Mouse (Mus musculus) heart, adult 9 months (tissue): ENCODE data around the gene Riok2.

ENCODE experiments used
- DNase-seq, 2 experiments: peaks; one replicate each; pipeline ENCODE4 v3.0.0; 2022; ENCODE audit warnings: low spot score in 2 of 2

Gene Riok2

GRCm38 (mm10) chr17:17408137-17408536 is 34.0 kb downstream of the Riok2 start:
- no peak for DNase-seq

DNA sequence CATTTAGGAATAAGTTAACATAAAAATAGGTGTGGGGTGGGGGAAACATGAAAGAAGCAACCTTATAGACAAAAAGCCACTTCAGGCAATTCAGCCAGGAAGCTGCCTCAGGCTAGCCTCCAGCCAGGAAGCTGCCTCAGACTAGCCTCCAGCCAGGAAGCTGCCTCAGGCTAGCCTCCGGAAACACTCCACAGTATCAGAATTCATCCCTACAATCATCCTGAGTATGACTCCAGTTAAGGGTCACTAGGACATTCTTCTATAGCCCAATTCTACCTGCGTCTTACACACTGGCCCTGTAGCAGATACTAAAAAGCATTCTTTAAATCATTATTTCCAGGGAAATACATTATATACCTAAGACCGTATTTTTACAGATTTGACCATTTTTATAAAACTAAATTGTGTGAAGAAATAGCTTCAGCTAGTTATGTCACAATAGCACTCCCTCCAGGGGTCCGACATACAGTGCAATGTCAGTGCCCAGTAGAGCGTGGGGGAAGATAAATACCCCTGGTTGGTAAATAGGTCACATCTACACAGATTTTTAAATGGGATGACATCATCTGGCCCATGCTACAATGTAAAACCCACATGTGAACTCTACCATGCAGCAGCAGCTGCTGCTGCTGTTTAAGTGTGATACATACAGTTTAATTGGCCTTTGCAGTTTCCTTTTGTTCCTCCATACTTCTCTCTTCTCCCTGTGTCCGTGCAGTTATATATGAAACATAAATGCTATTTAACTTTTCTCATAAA is 34.8 kb downstream of the Riok2 start:
- DNase-seq = no peak

DNA sequence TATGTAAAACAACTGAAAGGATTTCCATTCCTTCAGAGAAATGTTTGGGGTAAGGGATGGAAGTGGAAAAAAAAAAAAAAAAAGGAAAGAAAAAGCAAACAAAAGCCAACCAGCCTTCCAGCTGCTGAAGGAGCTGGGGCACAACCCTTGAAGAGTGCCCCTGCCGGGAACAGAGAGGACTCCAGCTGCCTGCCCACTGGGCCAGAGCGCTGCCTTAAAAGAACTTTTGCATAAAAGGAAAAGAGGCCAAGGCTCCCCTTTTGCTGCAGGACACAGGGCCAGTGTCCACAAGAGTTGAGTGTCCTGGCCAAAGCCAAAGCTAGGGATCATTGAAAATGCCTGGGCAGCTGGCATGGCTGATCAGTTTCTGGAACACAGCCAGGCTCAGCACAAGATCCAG is 35.5 kb downstream of the Riok2 start:
- DNase-seq = no peak

DNA sequence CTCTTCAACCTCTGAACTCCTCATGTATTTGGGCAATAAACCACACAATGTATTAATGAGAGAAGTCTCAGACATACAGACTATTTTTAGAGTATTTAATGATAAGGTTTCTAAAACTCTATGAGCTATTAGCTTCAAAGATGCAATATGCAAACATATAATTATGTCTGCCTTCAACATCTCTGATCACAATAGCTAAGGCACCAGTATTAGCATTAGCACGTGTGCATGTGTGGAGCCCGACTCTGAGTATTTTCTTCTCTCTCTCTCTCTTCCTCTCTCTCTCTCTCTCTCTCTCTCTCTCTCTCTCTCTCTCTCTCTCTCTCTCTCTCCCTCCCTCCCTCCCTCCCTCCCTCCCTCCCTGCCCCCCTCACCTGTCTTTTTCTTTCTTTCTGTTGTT is 37.3 kb downstream of the Riok2 start:
- DNase-seq = no peak

- DNase-seq = no peak
Measured at GRCm38 (mm10) chr17:17412176-17412575, 38.1 kb downstream of the Riok2 start.

DNA sequence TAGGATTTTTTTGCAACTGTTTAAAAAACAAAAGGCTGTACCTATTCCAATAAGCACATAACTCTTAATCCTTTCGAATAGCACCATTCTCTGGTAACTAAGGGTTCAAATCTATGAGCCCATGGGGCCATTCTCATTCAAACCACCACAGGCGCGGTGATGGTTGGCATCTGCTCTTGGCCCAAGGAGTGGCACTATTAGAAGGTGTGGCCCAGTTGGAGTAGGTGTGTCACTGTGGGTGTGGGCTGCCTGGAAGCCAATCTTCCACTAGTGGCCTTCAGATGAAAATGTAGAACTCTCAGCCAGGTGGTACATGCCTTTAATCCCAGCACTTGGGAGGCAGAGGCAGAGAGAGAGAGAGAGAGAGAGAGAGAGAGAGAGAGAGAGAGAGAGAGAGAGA is 40.1 kb downstream of the Riok2 start:
- no peak for DNase-seq

- no peak for DNase-seq
Measured at GRCm38 (mm10) chr17:17424609-17425307, 50.6 kb downstream of the Riok2 start.

DNA sequence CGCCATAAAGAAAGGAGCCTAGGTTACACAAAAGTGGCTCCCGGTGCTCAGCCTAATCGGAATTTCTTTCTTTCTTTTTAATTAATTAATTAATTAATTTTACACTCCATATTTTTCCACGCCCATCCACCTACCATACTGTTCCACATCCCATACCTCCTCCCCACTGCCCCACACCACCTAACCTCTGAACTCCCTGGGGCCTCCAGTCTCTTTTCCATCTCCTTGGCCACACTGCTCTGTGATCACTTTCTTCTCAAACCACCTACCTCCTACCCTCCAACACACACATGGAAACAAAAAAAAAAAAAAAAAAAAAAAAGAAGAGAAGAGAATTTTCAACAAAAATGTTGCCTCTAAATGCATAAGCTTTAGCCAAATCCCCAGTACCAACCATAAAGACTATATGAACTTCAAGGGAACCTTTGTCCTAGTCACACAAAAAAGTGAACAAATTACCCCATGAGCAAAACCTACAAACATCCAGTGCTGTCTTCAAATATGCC is 51.3 kb downstream of the Riok2 start:
- DNase-seq = no peak

GRCm38 (mm10) chr17:17425906-17426305 is 51.8 kb downstream of the Riok2 start:
- no peak for DNase-seq

DNA sequence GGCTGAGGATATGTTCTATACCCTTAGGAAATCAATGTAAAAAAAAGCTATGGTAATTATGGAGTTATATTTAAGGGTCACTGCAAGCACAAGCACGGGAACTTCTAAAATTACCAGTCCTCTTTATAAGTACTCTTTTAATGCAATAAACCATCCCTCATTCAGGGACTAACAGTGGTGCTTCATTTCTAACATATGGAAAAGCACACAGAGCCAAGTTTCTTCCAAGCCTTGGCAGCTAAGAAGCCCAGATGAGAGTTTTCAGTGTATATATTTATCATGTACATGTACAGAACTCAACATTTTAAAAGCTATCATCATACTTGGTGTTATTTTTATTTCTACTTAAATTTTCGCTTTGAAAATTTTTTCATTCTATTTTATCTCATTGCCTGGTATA is 54.8 kb downstream of the Riok2 start:
- no peak for DNase-seq

- DNase-seq = no peak
Measured at GRCm38 (mm10) chr17:17433679-17434078, 59.6 kb downstream of the Riok2 start.

DNA sequence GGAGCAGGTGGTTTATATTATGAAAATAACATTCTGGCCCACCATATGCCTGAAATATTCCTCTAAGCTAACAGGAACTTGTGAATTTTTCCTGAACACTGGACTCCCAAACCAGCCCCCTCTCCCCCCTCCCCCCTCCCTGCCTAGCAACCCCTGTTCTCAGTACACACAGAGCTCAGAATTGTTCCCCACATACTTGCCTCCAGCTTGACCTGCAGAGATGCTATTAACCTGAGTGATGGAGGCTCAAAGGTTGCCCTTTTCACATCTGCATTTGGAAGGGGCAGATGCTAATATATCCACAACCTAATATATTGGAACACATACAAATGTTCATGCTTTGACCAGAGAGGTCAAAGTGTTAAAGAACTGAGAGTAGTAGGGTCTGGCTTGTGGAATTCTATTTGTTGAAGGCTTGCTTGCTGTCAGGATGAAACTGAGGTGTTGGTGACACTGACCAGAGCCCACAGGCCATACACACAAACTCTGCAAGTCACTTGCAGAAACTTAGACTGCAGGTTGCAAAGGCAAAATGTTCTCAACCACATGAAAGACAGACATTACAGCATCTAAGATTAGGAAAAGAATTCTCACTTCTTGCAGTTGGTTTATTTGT is 64.6 kb downstream of the Riok2 start:
- DNase-seq = no peak

DNA sequence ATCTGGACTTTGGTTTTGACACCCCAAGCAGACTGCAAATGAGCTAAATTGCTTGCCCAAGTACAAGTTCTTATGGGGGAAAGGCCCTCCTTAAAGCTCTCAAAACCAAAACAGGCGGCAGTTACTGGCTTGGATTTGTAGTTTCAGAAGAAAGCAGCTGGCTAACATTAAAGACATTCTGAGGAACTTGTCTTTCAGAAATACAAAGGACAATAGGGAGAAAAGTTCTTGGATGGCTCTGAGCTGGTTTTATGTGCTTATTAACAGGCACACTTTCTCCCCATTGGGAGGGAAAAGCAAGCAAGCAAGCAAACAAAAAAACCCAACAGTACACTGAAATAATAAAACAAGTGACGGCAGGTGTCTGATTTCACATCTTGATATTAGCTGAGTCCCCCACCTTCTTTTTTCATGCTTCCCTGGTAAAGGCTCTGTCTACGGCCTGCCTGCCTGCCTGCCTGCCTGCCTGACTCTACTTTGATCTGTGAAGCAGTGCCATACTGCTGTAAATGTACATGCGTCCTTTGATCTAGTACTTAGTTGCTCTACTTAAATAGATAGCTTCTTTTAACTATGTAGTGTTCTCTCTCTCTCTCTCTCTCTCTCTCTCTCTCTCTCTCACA is 67.9 kb downstream of the Riok2 start:
- no peak for DNase-seq

DNA sequence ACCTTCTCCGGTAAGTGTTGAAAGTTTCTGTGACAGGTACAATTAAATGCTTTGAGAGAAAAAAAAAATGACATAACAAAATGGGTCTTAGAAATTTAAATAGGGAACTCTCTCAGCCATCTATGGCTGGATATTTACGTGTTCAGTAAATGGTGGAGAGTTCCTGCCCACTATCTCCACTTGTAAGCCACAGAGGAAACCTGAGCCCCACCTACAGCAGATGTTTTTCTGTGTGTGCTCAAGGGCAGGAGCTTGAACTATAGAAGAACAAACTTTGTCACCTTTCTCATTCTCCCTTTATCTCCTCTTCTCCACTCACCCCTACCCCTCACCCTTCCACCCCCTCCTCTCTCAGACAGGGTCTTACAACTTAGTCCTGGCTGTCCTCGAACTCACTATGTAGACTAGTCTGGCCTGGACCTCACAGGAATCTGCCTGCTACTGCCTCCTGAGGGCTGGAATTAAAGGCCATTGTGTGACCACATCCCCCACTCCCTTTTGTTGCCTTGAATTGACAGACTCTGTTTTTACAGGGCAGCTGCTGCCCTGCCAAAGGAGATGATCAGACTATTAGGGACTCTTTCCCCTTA is 70.3 kb downstream of the Riok2 start:
- no peak for DNase-seq
